Mouse (Mus musculus) adrenal gland, postnatal 10 days (tissue): ENCODE results near the gene Ccdc117. TPM values are rescaled to one million over a fixed set of nuclear protein-coding genes. Genes with fewer than 3 reads are reported as not detected.
"Not testable (repeated sequence)": the region's sequence is repeated elsewhere in the genome, so short reads cannot be mapped to it uniquely, and the experiment has no call there.

Experiments
- DNase-seq: peaks from one replicate; pipeline ENCODE4 v3.0.0; 2021; ENCODE audit warnings: mixed read lengths
- long read RNA-seq, 2 experiments: library from polyadenylated mRNA; stranded (forward); transcript quantifications; one replicate each; pipeline ENCODE4 v2.0.0; 2021
- total RNA-seq, 2 experiments: library from RNA; stranded (reverse); gene quantifications; 2 replicates each; pipeline ENCODE4 v1.2.3; 2021

Ccdc117 gene
- total RNA-seq: 10 to 100 TPM; 19.2 to 21.5 TPM
- long read RNA-seq, experiment 1, transcript Ccdc117-201 (5 exons, 3,372 nt): major isoform, 32 of 38 reads
- long read RNA-seq, experiment 1, partial matches to known transcripts: 1 of 38 reads
- long read RNA-seq, experiment 1, other reads (novel, unspliced or antisense): 5 of 38 reads
- long read RNA-seq, experiment 2, transcript Ccdc117-201 (5 exons, 3,372 nt): major isoform, 25 of 26 reads
- long read RNA-seq, experiment 2, partial matches to known transcripts: 1 of 26 reads
- long read RNA-seq, experiment 2, other reads (novel, unspliced or antisense): 0 of 26 reads

DNA sequence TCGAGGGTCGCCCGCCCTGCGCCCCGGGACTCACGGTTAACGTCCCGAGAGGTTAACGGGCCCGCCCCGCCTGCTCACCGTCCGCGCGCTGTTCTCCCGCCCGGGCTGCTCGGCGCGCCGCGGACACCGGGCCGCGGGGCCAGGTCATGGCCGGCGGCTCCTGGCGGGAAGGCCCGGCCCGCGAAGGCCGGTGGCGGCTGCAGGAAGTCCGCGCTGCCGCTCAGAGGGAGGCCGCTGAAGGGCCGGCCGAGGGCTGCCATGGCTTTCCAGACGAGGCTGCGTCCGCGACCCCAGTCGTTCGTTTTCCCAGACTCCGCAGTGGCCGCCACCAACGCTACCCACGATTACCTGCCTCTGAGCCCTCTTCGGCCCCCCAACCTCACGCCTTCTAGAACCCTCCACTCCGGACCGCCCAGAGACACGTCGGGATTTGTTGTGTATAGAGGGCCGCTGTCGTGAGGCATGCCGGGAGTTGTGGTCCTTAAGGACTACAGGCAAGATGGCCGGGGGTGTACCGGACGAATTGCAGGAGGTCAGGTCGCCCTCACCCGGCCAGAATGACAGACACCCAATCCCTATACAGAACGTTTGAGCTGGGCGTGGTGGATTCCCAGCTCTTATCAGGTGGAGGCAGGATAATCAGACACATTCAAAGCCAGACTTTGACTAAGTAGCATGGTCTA is at the start of gene Ccdc117:
Ccdc117 (minus strand) TSS at position 389 of the 683 bp plus-strand sequence.
- DNase-seq: peak; percentile 92

GRCm38 (mm10) chr11:5575046-5575445 is 33.1 kb upstream of the Ccdc117 start:
- DNase-seq: no peak

DNA sequence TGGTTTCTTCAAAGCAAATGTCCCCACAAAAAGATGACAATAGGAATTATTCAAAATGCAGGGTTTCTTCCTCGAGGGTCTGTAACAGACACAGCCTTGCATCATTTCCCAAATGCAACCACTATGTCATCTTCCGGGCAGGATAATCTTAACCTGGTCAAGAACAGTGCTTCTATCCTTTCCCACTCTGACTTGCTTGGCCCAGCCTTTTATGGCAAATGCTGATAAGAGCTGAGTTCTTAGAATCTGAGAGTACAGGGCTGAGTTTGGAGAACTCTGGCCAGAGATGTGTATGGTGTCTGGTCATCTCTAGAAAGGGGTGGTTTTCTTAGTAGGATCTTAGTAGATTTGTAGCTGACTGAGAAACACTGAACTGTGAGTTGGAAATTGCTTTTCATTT is 31.8 kb upstream of the Ccdc117 start:
- DNase-seq: no peak

DNA sequence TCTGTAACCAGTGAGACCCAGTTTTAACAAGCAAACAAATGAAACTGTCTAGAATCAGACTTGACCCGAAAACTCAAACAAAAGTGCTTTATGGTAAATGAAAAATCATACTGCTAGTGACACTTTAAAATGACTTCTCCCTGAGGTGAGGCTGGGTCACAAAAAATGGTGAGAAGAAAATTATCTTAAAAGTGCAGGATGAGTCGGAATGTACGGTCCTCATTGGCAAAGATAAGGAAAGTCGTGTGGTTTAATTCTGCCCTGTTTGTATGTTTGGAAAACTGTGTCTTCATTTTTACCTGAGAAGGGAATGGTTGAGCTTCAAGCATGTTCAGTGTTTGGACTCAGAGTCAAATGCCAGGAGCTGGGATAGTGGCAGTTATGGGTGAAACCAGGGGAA is 29.9 kb upstream of the Ccdc117 start:
- no peak for DNase-seq

- no peak for DNase-seq
Measured at GRCm38 (mm10) chr11:5569474-5569873, 27.5 kb upstream of the Ccdc117 start, which contains the start of gene Ankrd36. Ankrd36 (plus strand) TSS chr11:5569684.

DNA sequence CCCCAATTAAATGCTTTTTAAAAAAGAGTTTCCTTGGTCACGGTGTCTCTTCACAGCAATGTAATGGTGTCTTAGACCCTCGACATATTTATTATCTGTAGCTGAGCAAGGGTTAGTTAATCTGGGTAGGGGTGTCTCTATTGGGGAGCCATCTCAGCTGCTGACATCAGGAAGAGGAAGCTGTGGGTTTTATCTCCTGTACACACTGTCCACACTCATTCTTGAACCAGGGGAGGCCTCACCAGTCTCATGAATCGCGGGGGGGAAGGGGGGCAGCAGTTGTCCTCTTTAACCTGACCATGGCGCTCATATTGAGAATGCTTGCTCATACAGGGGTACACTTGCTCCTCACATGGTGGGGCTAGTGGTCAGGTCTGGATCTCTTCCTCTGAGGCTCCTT is 26.1 kb upstream of the Ccdc117 start:
- no peak for DNase-seq

DNA sequence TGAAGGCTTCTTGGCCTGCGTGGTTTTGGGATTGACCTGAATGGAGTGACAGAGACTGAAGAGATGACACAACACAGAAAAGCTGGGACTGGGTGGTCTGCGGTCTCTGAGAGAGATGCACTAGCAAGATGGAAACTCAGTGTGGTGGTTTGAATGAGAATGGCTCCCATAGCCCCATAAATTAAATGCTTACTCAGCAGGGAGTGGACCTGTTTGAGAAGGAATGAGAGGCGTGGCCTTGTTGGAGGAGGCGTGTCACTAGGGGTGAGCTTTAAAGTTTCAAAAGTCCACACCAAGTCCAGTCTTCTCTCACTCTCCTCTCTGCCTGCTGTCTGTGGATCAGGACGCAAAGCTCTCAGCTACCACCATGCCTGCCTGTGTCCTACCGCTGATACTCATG is 25.7 kb upstream of the Ccdc117 start:
- no peak for DNase-seq

GRCm38 (mm10) chr11:5566506-5566905 is 24.5 kb upstream of the Ccdc117 start:
- DNase-seq: no peak

GRCm38 (mm10) chr11:5565596-5565995 is 23.6 kb upstream of the Ccdc117 start:
- DNase-seq: no peak

- no peak for DNase-seq
Measured at GRCm38 (mm10) chr11:5563898-5564297, 21.9 kb upstream of the Ccdc117 start.

DNA sequence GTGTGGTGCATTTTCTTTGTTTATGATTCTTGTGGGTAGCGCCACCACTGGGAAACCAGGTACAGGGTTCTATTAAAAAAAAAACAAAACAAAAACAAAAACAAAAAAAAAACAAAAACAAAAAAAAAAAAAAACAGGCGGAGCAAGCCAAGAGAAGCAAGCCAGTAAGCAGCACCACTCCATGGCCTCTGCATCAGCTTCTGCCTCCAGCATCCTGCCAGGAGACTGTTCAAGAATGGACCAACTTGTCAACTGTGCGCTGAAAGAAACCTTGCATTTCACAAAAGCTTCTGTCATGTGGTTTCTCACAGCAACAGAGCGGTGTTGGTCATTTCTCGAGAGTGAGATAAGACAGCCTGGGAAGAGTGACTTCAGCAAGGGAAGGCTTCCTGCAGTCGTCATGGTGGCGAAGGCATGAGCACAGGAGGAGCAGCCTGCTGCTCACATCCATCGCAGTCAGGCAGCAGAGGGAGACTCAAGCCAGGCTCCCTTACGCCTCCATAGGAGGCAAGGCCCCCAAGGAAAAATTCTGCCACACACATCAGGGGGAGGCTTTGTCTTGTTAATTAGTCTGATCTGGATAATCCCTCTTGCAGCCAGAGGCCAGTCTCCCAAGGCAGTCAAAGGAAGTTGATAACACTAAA is 20.8 kb upstream of the Ccdc117 start:
- no peak for DNase-seq

DNA sequence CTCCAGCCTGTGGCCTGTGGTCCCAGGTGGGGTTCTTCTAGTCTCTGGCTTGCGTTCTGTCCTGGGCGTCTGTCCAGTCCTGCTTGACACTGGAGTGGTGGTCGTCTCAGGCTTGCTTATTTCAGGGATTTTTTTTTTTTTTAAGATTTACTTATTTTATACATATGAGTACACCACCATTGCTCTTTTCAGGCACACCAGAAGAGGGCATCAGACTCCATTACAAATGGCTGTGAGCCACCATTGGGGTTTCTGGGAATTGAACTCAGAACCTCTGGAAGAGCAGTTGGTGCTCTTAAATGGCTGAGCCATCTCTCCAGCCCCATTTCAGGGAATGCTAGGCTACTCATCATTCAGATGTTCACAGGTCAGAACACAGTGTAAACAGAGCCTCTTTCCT is 18.3 kb upstream of the Ccdc117 start:
- no peak for DNase-seq

DNA sequence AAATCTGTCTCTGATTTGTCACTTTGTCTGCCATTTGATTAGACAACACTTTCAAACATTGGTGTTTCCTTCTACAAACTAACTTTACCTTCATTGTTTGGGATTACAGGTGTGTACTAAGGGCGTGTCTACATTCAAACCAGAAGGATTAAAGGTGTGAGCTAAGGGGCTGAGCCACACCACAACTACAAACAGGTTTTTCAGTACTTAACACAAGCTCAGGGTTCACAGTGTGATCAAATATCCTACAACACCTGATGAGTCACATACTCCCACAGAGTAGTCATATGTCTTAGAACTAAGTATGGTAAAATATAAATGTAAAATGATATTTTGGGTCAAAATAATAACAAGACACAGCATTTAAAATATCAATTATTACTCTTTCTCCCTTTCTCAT is 9.9 kb upstream of the Ccdc117 start:
- DNase-seq: no peak

DNA sequence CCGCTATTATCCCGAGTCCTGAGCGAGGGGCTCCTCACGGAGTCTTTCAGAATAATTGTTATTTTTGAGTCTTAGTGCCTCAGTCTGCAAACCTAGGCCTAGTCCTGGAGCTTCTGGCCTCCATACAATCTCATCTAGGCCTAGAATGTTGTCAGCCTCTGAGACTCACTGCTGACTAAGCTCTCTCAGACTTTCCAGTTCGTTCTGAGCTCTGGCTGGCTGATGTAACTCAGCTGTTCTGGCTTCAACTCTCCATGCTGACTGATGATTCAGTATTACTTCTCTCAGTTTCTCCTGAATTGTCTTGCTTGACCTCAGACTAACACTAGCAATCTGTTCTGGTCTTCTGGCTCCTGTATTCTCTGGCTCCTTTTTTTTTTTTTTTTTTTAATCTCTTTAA is 9.4 kb upstream of the Ccdc117 start:
- no peak for DNase-seq

- no peak for DNase-seq
Measured at GRCm38 (mm10) chr11:5546693-5547092, 4.7 kb upstream of the Ccdc117 start.

- no peak for DNase-seq
Measured at GRCm38 (mm10) chr11:5545457-5545856, 3.5 kb upstream of the Ccdc117 start.

- DNase-seq: not testable (repeated sequence)
Measured at GRCm38 (mm10) chr11:5544709-5545108, 2.7 kb upstream of the Ccdc117 start.

GRCm38 (mm10) chr11:5543281-5543680 is 1.3 kb upstream of the Ccdc117 start:
- no peak for DNase-seq

- no peak for DNase-seq
Measured at GRCm38 (mm10) chr11:5542482-5543185, 647 bp upstream of the Ccdc117 start.

GRCm38 (mm10) chr11:5541230-5541798 is 673 bp downstream of the Ccdc117 start:
- DNase-seq: no peak

DNA sequence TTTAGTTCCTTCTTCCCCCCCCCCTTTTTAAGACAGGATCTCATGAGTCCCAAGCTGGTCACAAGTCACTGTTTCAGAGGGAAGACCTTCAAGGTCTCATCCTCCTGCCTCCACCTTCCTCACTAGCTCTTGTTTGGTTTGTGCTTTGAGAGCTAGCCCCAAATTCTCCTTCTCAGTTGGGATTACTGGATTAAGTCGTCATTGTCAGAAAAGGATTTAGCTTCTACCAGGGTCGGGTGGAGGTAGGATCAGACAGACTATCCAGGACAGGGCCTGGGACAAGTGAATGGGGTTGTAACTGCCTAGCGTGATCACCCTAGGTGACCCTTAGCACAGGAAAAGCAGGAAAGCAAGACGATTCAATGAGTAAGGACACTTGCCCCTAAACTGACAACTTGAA is 1.7 kb downstream of the Ccdc117 start:
- no peak for DNase-seq

DNA sequence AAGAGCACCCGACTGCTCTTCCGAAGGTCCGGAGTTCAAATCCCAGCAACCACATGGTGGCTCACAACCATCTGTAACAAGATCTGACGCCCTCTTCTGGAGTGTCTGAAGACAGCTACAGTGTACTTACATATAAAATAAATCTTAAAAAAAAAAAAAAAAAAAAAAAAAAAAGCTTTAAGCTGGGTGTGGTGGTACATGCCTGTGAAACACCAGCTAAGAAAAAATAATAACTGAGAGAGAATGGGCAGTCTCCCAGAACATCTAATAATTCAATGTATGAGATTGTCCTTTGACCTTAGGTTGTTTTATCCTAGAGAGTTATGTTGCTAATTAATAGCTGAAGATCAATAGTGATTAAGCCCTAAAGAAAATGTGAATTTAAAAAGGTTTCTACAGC is 4.5 kb downstream of the Ccdc117 start:
- not testable (repeated sequence) for DNase-seq
